Mouse (Mus musculus): ENCODE data around the gene Nfia. TPM values are rescaled to one million over a fixed set of nuclear protein-coding genes. Genes with fewer than 3 reads are reported as not detected.

Nfia gene
- polyA plus RNA-seq, 1 experiment, result not detected

GRCm38 (mm10) chr4:97750401-97750800 lies 22.1 kb upstream of the Nfia start:
- Histone ChIP-seq H3K4me1 (ENCODE audit: control insufficient read depth, insufficient read depth, low read length) (peaks cover 20% of the 10 kb centered on the region), H3K27ac (ENCODE audit: insufficient read depth, low read depth, low read length) (no peak overlapping the region), H3K4me3 (ENCODE audit: insufficient read depth, low read depth, low read length) (no peak overlapping the region)
- TF ChIP-seq POLR2A (IDR thresholded peaks at IDR 0.05; ENCODE audit: insufficient read depth, low read depth, low read length) (no peak), CTCF (IDR thresholded peaks at IDR 0.05; ENCODE audit: insufficient read depth, low read depth, low read length) (no peak)
- 55% methylated on average over 4 of the region's 4 CpGs for WGBS

- 2% methylated on average over 20 of the region's 20 CpGs for WGBS
- peak overlapping the region; percentile 46 for H3K4me3 ChIP-seq (ENCODE audit: insufficient read depth, low read depth, low read length)
- peak overlapping the region; percentile 36 for H3K27ac ChIP-seq (ENCODE audit: insufficient read depth, low read depth, low read length)
- H3K4me1 ChIP-seq (ENCODE audit: control insufficient read depth, insufficient read depth, low read length), result peaks cover 14% of the 10 kb centered on the region
- TF ChIP-seq POLR2A (IDR thresholded peaks at IDR 0.05; ENCODE audit: insufficient read depth, low read depth, low read length) (no peak), CTCF (IDR thresholded peaks at IDR 0.05; ENCODE audit: insufficient read depth, low read depth, low read length) (peak; percentile 75)
Observed at GRCm38 (mm10) chr4:97751030-97751482, 21.5 kb upstream of the Nfia start.

GRCm38 (mm10) chr4:97751483-97752251 lies 20.9 kb upstream of the Nfia start:
- 3% methylated on average over 40 of the region's 40 CpGs for WGBS

GRCm38 (mm10) chr4:97752276-97753010 lies 20.1 kb upstream of the Nfia start:
- Histone ChIP-seq H3K27ac (ENCODE audit: insufficient read depth, low read depth, low read length) (0 out of 2 replicates have a peak overlapping the region, but pooled peaks have one; percentile 12), H3K4me1 (ENCODE audit: control insufficient read depth, insufficient read depth, low read length) (peaks cover 15% of the 10 kb centered on the region)
- WGBS, result 65% methylated on average over 5 of the region's 5 CpGs

More at GRCm38 (mm10) chr4:97751483-97752251, 20.9 kb upstream of the Nfia start:
- Histone ChIP-seq H3K4me3 (ENCODE audit: insufficient read depth, low read depth, low read length) (peak overlapping the region; percentile 46), H3K4me1 (ENCODE audit: control insufficient read depth, insufficient read depth, low read length) (peaks cover 12% of the 10 kb centered on the region), H3K27ac (ENCODE audit: insufficient read depth, low read depth, low read length) (peak overlapping the region; percentile 36)
- TF ChIP-seq POLR2A (IDR thresholded peaks at IDR 0.05; ENCODE audit: insufficient read depth, low read depth, low read length) (no peak), CTCF (IDR thresholded peaks at IDR 0.05; ENCODE audit: insufficient read depth, low read depth, low read length) (no peak)

GRCm38 (mm10) chr4:97753521-97753920 lies 19.0 kb upstream of the Nfia start:
- H3K27ac ChIP-seq (ENCODE audit: insufficient read depth, low read depth, low read length), result no peak overlapping the region
- H3K4me1 ChIP-seq (ENCODE audit: control insufficient read depth, insufficient read depth, low read length), result peaks cover 15% of the 10 kb centered on the region
- TF ChIP-seq CTCF (IDR thresholded peaks at IDR 0.05; ENCODE audit: insufficient read depth, low read depth, low read length) (no peak), POLR2A (IDR thresholded peaks at IDR 0.05; ENCODE audit: insufficient read depth, low read depth, low read length) (no peak)
- 55% methylated on average over 1 of the region's 1 CpGs for WGBS
- H3K4me3 ChIP-seq (ENCODE audit: insufficient read depth, low read depth, low read length), result no peak overlapping the region

More at GRCm38 (mm10) chr4:97752276-97753010, 20.1 kb upstream of the Nfia start:
- no peak overlapping the region for H3K4me3 ChIP-seq (ENCODE audit: insufficient read depth, low read depth, low read length)
- TF ChIP-seq CTCF (IDR thresholded peaks at IDR 0.05; ENCODE audit: insufficient read depth, low read depth, low read length), result no peak
- TF ChIP-seq POLR2A (IDR thresholded peaks at IDR 0.05; ENCODE audit: insufficient read depth, low read depth, low read length), result no peak

- Histone ChIP-seq H3K4me1 (ENCODE audit: control insufficient read depth, insufficient read depth, low read length) (peaks cover 15% of the 10 kb centered on the region), H3K27ac (ENCODE audit: insufficient read depth, low read depth, low read length) (no peak overlapping the region), H3K4me3 (ENCODE audit: insufficient read depth, low read depth, low read length) (no peak overlapping the region)
- TF ChIP-seq CTCF (IDR thresholded peaks at IDR 0.05; ENCODE audit: insufficient read depth, low read depth, low read length) (no peak), POLR2A (IDR thresholded peaks at IDR 0.05; ENCODE audit: insufficient read depth, low read depth, low read length) (no peak)
- WGBS, result 81% methylated on average over 12 of the region's 12 CpGs
Observed at GRCm38 (mm10) chr4:97754241-97754640, 18.3 kb upstream of the Nfia start.

GRCm38 (mm10) chr4:97757207-97757977 lies 15.1 kb upstream of the Nfia start:
- TF ChIP-seq POLR2A (IDR thresholded peaks at IDR 0.05; ENCODE audit: insufficient read depth, low read depth, low read length), result no peak
- Histone ChIP-seq H3K4me1 (ENCODE audit: control insufficient read depth, insufficient read depth, low read length) (peaks cover 3% of the 10 kb centered on the region; the same call in 1 of the 2 replicates), H3K4me3 (ENCODE audit: insufficient read depth, low read depth, low read length) (peak overlapping the region; percentile 46), H3K27ac (ENCODE audit: insufficient read depth, low read depth, low read length) (peak overlapping the region; percentile 43)
- 2% methylated on average over 38 of the region's 38 CpGs for WGBS

- WGBS, result 2% methylated on average over 14 of the region's 14 CpGs
- Histone ChIP-seq H3K4me1 (ENCODE audit: control insufficient read depth, insufficient read depth, low read length) (peaks cover 3% of the 10 kb centered on the region; the same call in 1 of the 2 replicates), H3K27ac (ENCODE audit: insufficient read depth, low read depth, low read length) (peak overlapping the region; percentile 43), H3K4me3 (ENCODE audit: insufficient read depth, low read depth, low read length) (peak overlapping the region; percentile 46)
- TF ChIP-seq POLR2A (IDR thresholded peaks at IDR 0.05; ENCODE audit: insufficient read depth, low read depth, low read length) (no peak), CTCF (IDR thresholded peaks at IDR 0.05; ENCODE audit: insufficient read depth, low read depth, low read length) (no peak)
Observed at GRCm38 (mm10) chr4:97757978-97758461, 14.5 kb upstream of the Nfia start.
